ENCODE assay signal across 20 mouse cellular contexts in genomic region chr2:150976871-150977270, GRCm38 (mm10).
DNase-seq lines count a peak whose midpoint lies in the region; ATAC-seq and TF ChIP-seq lines count a peak whose summit lies in the region.
"Had no signal": no experiment of that assay in that cellular context is flagged by ENCODE, and none has a peak within 500 bp of the region (broad histone marks: within the 10 kb centered on the region; RNA-seq: fewer than 3 reads in every experiment).

No protein-coding gene starts in this region.

- TF ChIP-seq CTCF in kidney, adult 2 months (conservative IDR thresholded peaks at IDR 0.05; ENCODE audit: insufficient read depth, insufficient read length, low read depth, low read length) = no peak

- no peaks in the 10 kb centered on the region for H3K36me3 ChIP-seq in neural tube, embryonic 15.5 days
- H3K36me3 ChIP-seq in liver, embryonic 11.5 days (ENCODE audit: control insufficient read depth, insufficient read depth, low read length) = peaks cover 8% of the 10 kb centered on the region
- peaks cover 12% of the 10 kb centered on the region for H3K36me3 ChIP-seq in stomach, embryonic 15.5 days
- H3K36me3 ChIP-seq in kidney, adult 2 months (ENCODE audit: control insufficient read depth, insufficient read depth, low read length) = no peaks in the 10 kb centered on the region

- WGBS in neural tube, embryonic 15.5 days = 92% methylated on average over 5 of the region's 5 CpGs
- 41% methylated on average over 5 of the region's 5 CpGs for WGBS in liver, embryonic 11.5 days
- 91% methylated on average over 5 of the region's 5 CpGs for WGBS in stomach, embryonic 15.5 days
- 95% methylated on average over 5 of the region's 5 CpGs for WGBS in kidney, adult 2 months

- no peak overlapping the region for H3K9ac ChIP-seq in neural tube, embryonic 15.5 days (replicated peaks)
- no peak overlapping the region for H3K9ac ChIP-seq in liver, embryonic 11.5 days (ENCODE audit: low read depth, low read length)
- H3K9ac ChIP-seq in stomach, embryonic 15.5 days = no peak overlapping the region
- H3K9ac ChIP-seq: embryonic facial prominence, embryonic 12.5 days; forebrain, embryonic 12.5 days; hindbrain, embryonic 12.5 days; limb, embryonic 15.5 days; midbrain, embryonic 12.5 days had no signal

- no peaks in the 10 kb centered on the region for H3K4me1 ChIP-seq in neural tube, embryonic 15.5 days
- peaks cover 43% of the 10 kb centered on the region for H3K4me1 ChIP-seq in liver, embryonic 11.5 days (replicated peaks; ENCODE audit: control insufficient read depth, insufficient read depth, low read length)
- no peaks in the 10 kb centered on the region for H3K4me1 ChIP-seq in stomach, embryonic 15.5 days
- no peaks in the 10 kb centered on the region for H3K4me1 ChIP-seq in kidney, adult 2 months (ENCODE audit: control insufficient read depth, insufficient read depth, low read length)
- H3K4me1 ChIP-seq: embryonic facial prominence, embryonic 12.5 days; forebrain, embryonic 12.5 days; hindbrain, embryonic 12.5 days; limb, embryonic 15.5 days; midbrain, embryonic 12.5 days had no signal

- H3K4me3 ChIP-seq in neural tube, embryonic 15.5 days (replicated peaks) = no peak overlapping the region
- H3K4me3 ChIP-seq in liver, embryonic 11.5 days (ENCODE audit: low read depth, low read length) = no peak overlapping the region
- no peak overlapping the region for H3K4me3 ChIP-seq in stomach, embryonic 15.5 days (replicated peaks)
- no peak overlapping the region for H3K4me3 ChIP-seq in kidney, adult 2 months (ENCODE audit: insufficient read depth, low read depth, low read length)
- H3K4me3 ChIP-seq: embryonic facial prominence, embryonic 12.5 days; forebrain, embryonic 12.5 days; hindbrain, embryonic 12.5 days; limb, embryonic 15.5 days; midbrain, embryonic 12.5 days had no signal

- H3K27me3 ChIP-seq in neural tube, embryonic 15.5 days (replicated peaks) = no peaks in the 10 kb centered on the region
- no peaks in the 10 kb centered on the region for H3K27me3 ChIP-seq in liver, embryonic 11.5 days (replicated peaks; ENCODE audit: control insufficient read depth, insufficient read depth, low read length)
- no peaks in the 10 kb centered on the region for H3K27me3 ChIP-seq in stomach, embryonic 15.5 days (replicated peaks)
- no peaks in the 10 kb centered on the region for H3K27me3 ChIP-seq in kidney, adult 2 months (replicated peaks; ENCODE audit: control insufficient read depth, insufficient read depth, low read length)
- H3K27me3 ChIP-seq: embryonic facial prominence, embryonic 12.5 days; forebrain, embryonic 12.5 days; hindbrain, embryonic 12.5 days; limb, embryonic 15.5 days; midbrain, embryonic 12.5 days had no signal

- H3K9me3 ChIP-seq in neural tube, embryonic 15.5 days (replicated peaks) = no peaks in the 10 kb centered on the region
- H3K9me3 ChIP-seq in liver, embryonic 11.5 days (ENCODE audit: control insufficient read depth, low read length) = no peaks in the 10 kb centered on the region
- no peaks in the 10 kb centered on the region for H3K9me3 ChIP-seq in stomach, embryonic 15.5 days
- H3K9me3 ChIP-seq: embryonic facial prominence, embryonic 12.5 days; forebrain, embryonic 12.5 days; hindbrain, embryonic 12.5 days; limb, embryonic 15.5 days; midbrain, embryonic 12.5 days had no signal

- H3K4me2 ChIP-seq in neural tube, embryonic 15.5 days = no peak overlapping the region
- peak overlapping the region; percentile 52 for H3K4me2 ChIP-seq in liver, embryonic 11.5 days
- no peak overlapping the region for H3K4me2 ChIP-seq in stomach, embryonic 15.5 days
- H3K4me2 ChIP-seq: embryonic facial prominence, embryonic 12.5 days; forebrain, embryonic 12.5 days; hindbrain, embryonic 12.5 days; limb, embryonic 15.5 days; midbrain, embryonic 12.5 days had no signal

- ATAC-seq in neural tube, embryonic 15.5 days (ENCODE audit: low FRiP score) = no peak
- peak; percentile 92 for ATAC-seq in liver, embryonic 11.5 days (replicated peaks; ENCODE audit: low FRiP score)
- peak; percentile 55; the same call in 1 of the 2 replicates for ATAC-seq in stomach, embryonic 15.5 days (ENCODE audit: insufficient read depth, low FRiP score, low read depth)
- ATAC-seq: activated CD4-positive, CD25-positive, alpha-beta regulatory T cell, adult 4 months; CD4-positive, CD25-positive, alpha-beta regulatory T cell, adult 4 months; intestine, postnatal 0 days had no signal

- no peak overlapping the region for H3K27ac ChIP-seq in neural tube, embryonic 15.5 days (replicated peaks)
- H3K27ac ChIP-seq in liver, embryonic 11.5 days (ENCODE audit: low read depth, low read length) = peak overlapping the region; percentile 51
- no peak overlapping the region for H3K27ac ChIP-seq in stomach, embryonic 15.5 days
- H3K27ac ChIP-seq in kidney, adult 2 months (ENCODE audit: insufficient read depth, low read depth, low read length) = no peak overlapping the region
- H3K27ac ChIP-seq: embryonic facial prominence, embryonic 12.5 days; forebrain, embryonic 12.5 days; hindbrain, embryonic 12.5 days; limb, embryonic 15.5 days; midbrain, embryonic 12.5 days had no signal

- TF ChIP-seq POLR2A in kidney, adult 2 months (IDR thresholded peaks at IDR 0.05; ENCODE audit: low read depth, low read length) = no peak

- DNase-seq in neural tube, embryonic 10.5 days (ENCODE audit: extremely low spot score, low spot score) = peak; percentile 8
- peak; percentile 76 for DNase-seq in c-Kit-positive CD71-positive TER-119-negative erythroid progenitor cells, embryonic 14.5 days (ENCODE audit: low read depth)
- DNase-seq in liver, embryonic 11.5 days (ENCODE audit: low spot score) = no peak
- no peak for DNase-seq in frontal cortex, postnatal 14 days (ENCODE audit: low spot score in 2 of 2)
- no peak for DNase-seq in kidney, adult 2 months
- DNase-seq: adrenal gland, postnatal 36 days; cerebellum, adult 11 months; cerebellum, postnatal 36 days; kidney, postnatal 25 days; lung, postnatal 14 days had no signal

Comparison
In these comparisons a context has a peak if more than half of its experiments do, and no peak if none do; other contexts are left out.
1. DNase-seq: peak in neural tube, embryonic 10.5 days (single experiment) and c-Kit-positive CD71-positive TER-119-negative erythroid progenitor cells, embryonic 14.5 days (single experiment); none in liver, embryonic 11.5 days (single experiment), frontal cortex, postnatal 14 days (0 of 2) and kidney, adult 2 months (single experiment).